Mouse (Mus musculus) embryonic stem cell, embryonic (primary cell): ENCODE data around the gene Poc1a.

Experiments used
- CTCF ChIA-PET, 4 experiments: fragments of 300-600 bp in 2 of 4; fragments of 350-600 bp in 2 of 4; sonication (Branson Sonifier 250); formaldehyde crosslinking; loops; one replicate each; lab custom pipeline; 2022; ENCODE audit warnings: inconsistent platforms in 2 of 4; lab: Charles Lee
- POLR2A ChIA-PET, 4 experiments: fragments of 300-600 bp in 2 of 4; fragments of 350-600 bp in 2 of 4; sonication (Branson Sonifier 250); formaldehyde crosslinking; loops; one replicate each; lab custom pipeline; 2022; ENCODE audit warnings: antibody characterized with exemption in 4 of 4, inconsistent platforms in 1 of 4; lab: Charles Lee

The Poc1a gene

DNA sequence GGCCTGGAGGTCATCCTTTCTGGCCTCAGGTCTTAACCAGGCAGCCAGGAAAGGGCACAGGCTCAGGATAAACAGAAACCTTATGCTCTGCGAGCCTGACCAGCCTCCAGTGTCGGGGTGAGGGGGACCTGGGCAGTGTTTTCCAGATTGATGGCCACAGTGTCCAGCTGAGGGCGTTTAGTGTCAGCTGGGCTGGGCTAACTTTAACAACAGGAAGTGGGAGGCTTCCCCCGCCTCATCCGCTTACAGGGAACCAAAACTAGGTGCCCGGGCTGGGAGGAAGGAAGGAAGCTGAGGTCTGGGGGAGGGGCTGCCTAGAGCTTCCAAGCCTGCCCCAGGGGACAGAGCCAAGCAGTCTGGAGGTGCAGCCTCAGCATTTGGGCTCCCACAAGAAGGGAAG is 90.9 kb downstream of the Poc1a start:
- ChIA-PET CTCF (interaction anchor here in 3 of 4 experiments (0.6 to 1.9 kb wide), 7 partner anchors 12 to 105 kb away, joined by 3 to 5 read pairs (median 4); partner anchors contain the start of gene Parp3 (in 1 of the 3)), POLR2A (interaction anchor here in 3 of 4 experiments (0.5 to 4.3 kb wide), 4 partner anchors 11 to 120 kb away, joined by 3 to 24 read pairs (median 6); partner anchors contain the start of gene Rpl29 (in 1 of the 3))

DNA sequence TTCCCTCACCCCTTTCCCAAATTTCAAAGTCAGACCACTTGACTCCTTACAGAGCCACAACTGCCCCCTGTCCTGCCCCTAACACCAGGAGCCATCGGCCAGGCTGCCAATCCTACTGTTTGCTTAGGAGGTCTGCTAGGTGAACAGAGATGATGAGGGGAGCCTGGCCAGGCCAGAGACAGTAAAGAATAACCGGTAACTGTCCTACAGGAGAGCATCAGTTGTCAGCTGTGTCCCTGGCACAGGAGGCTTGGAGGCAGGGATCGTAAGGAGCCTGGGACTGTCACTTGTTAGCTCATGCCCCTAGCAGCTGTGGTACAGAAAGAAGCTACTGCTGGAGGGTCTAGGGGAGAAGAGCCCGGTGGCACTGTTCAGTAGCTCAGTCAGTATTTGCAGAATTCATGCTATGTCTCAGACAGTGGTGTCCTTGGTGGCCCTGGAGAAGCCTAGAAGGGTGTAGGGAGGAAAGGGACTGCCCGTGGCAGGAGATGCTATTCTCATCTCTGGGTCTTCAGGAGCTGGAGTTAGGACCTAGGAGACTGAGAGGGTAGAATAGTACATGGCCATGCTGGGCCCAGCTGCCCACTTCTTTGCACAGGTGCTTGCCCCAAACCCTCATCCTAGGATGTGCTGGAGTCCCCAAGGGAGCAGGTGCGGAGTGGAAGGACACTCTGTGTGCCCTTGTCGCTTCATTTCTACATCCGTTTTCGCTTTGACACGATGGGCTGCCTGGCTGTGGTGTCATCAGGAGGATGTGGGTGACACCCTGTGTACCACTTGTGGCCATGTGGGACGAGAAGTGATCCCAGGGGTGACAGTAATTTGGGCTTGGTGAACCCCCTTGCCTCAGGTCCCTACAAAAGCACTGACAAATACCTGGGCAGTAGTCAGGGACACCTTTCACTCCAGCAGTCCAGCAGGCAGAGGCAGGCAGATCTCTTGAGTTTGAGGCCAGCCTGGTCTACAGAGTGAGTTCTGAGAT is 91.9 kb downstream of the Poc1a start:
- POLR2A ChIA-PET = interaction anchor here in 3 of 4 experiments (0.5 to 4.3 kb wide), 7 partner anchors 9 to 1848 kb away, joined by 3 to 24 read pairs (median 4); partner anchors contain the start of genes Acy1 (in 1 of the 3) and Rpl29 (in 1 of the 3)
- CTCF ChIA-PET = interaction anchor here in 2 of 4 experiments (1.1 to 1.3 kb wide), 2 partner anchors 11 to 49 kb away, joined by 3 to 4 read pairs; no protein-coding TSS in a partner anchor

DNA sequence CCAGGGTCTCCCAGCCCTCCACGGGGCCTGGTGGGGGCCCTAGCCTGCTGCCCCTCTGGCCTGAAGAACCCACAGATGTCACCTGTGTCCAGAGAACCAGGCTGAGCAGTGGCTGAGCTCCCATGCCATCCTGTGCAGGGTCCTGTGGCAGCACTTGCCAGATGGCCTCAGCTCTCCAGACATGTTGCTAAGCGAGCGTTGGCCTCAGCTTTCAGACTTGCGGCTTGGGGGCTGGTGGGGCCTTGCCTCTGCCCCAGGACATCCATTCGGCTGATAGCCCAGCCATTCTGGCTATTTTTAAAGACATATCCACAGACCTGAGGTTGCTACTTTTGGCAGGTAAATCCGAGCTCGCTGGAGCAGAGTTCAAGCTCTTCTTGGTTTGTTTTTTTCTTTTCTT is 93.1 kb downstream of the Poc1a start:
- CTCF ChIA-PET = interaction anchor here in 1 of 4 experiments (0.6 kb wide), 2 partner anchors 26 to 60 kb away, joined by 3 to 5 read pairs; no protein-coding TSS in a partner anchor
- POLR2A ChIA-PET = interaction anchor here in 2 of 4 experiments (0.6 to 1.2 kb wide), 6 partner anchors 8 to 712 kb away, joined by 3 to 4 read pairs (median 3); partner anchors contain the start of gene Rpl29 (in 1 of the 2)

DNA sequence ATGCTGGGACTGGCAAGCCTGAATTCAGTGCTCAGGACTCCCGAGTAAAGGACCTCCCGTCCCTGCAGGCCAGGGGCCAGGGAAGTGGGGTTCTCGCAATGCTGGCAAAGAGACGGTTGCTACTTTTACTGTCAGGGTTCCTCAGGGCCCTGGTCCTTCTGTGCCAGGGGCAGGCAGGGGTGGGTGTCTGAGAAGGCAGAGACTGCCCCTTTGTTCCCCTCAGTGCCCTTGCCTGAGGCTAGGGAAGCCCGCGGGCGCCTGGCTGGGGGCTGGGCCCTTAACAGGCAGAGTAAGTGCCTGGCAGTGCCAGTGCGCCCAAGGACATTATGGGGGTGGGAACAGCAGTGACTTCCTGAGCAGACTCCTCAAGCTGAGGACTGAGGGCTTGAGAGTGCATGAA is 96.4 kb downstream of the Poc1a start:
- CTCF ChIA-PET = interaction anchor here in 1 of 4 experiments (0.7 kb wide), 1 partner anchor 113 kb away, joined by 3 read pairs; no protein-coding TSS in a partner anchor
- POLR2A ChIA-PET = interaction anchor here in 1 of 4 experiments (1.0 to 2.5 kb wide), 2 partner anchors 8 to 10 kb away, joined by 3 to 8 read pairs; partner anchors contain the start of gene Dusp7

DNA sequence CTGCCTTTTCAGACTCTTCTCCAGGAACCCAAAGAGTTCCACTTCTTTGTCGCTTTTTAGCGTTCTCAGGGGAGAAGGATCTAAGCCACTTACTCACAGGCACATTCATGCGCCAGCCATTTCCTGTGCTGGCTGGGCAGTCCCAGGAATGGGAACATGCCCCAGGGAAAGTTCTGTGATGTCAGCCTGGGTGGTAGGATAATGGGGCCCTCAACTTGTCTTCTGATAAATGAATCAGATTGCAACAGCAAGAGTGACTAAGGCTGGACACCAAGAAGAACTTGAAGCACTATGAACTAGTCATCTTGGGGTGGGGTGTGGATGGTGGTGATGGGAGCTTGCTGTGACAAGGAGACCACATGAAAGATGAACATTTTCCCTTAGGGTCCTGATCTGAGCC is 97.2 kb downstream of the Poc1a start:
- ChIA-PET CTCF (no interaction called here), POLR2A (interaction anchor here in 1 of 4 experiments (0.6 to 2.5 kb wide), 3 partner anchors 9 to 467 kb away, joined by 3 to 8 read pairs (median 3); partner anchors contain the start of gene Dusp7)

DNA sequence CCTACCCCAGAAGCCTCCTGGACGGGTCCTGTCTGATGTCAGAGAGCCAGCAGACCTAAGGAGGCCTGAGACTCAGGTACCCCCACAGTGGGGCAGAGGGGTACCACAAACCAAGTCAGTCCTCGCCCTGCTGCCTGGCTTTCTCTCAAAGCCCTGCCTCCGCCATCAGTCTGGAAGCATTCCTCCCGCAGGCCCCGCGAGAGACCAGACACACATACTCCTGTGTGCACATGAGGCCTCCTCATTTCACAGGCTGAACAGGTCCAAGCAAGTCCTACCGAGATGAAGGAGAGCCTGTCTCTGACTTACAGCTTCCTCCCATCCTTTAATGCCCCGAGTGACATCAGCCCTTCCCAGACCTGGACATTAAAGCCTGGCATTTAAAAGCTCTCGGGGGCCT is 97.9 kb downstream of the Poc1a start:
- ChIA-PET CTCF (no interaction called here), POLR2A (interaction anchor here in 3 of 4 experiments (0.6 to 2.8 kb wide), 4 partner anchors 9 to 466 kb away, joined by 3 to 9 read pairs (median 8); partner anchors contain the start of gene Dusp7 (in 2 of the 3))

DNA sequence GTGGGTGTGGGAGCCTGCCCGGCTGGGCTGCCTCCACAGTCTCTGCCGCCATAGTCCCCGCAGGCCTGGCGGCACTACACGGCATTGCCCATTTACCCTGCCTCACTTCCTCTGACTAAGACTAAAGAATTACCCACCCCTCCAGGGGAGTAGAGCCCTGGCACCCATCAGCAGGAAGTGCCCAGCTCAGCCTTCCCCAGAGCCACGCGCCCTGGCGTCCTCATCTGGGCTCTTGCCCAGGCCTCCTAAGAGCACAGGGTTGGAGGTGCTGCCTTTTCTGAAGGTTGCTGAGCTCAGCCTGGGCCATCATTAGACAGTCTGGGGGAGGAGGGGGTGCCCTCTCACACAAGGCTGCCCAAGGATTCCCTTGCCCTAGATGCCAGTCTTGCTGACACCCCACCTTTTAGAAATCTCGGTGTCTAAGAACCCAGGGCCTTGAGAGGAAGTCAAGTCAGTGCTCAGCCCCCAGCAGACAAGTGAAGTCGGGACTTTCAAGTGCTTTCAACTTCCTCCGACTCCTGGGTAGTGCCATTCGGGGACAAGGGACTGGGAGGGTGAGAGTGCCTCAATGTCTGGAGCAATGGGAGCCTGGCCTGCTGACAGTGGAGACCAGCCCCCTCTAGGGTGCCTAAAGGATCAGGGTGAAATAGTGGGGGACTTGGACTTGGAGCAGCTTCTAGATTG is 105.5 kb downstream of the Poc1a start:
- ChIA-PET POLR2A (interaction anchor here (0.6 to 2.9 kb wide), 20 partner anchors 7 to 162 kb away, joined by 3 to 14 read pairs (median 5); partner anchors contain the start of genes Dusp7 (in 2 of the 4), Parp3 (in 2 of the 4), Acy1 (in 1 of the 4) and Rpl29 (in 1 of the 4)), CTCF (interaction anchor here in 2 of 4 experiments (0.6 to 1.9 kb wide), 6 partner anchors 22 to 90 kb away, joined by 3 to 5 read pairs (median 4); partner anchors contain the start of gene Parp3 (in 1 of the 2))

DNA sequence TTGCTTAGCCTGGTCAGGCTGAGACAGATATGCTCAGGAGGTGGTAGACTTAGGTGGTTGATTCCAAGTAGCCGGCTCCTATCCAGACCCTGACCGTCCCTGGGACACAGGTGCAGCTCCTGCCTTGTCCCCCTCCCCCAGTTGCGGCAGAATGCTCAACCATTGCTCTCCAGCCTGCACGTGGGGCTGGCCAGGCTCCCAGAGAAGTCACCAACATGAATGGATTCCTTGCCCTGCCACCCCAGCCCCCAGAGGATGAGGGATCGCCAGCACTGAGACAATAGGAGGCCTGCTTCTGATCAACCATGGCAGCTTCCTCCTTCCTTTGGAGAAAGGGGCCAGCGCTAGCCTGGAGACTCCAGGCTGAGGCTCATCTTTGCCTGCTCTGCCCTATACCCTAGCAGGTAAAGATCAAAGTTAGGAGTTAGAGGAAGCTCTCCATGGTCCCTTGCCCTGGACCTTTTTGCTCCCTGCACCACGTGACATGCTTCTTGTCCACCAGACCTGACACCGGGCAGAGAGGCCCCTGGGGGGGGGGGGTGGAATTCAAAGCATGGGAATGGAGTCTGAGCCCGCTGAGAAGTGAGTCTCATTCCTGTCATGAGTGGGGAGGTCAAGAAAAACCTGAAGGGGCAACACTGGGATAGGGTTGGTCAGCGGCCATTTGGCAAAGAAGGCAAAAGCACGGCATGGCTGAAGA is 112.1 kb downstream of the Poc1a start:
- POLR2A ChIA-PET = interaction anchor here in 2 of 4 experiments (0.7 to 2.8 kb wide), 7 partner anchors 7 to 111 kb away, joined by 3 to 11 read pairs (median 4); no protein-coding TSS in a partner anchor
- CTCF ChIA-PET = interaction anchor here in 2 of 4 experiments (0.8 to 1.7 kb wide), 2 partner anchors 29 to 44 kb away, joined by 3 to 4 read pairs; no protein-coding TSS in a partner anchor

DNA sequence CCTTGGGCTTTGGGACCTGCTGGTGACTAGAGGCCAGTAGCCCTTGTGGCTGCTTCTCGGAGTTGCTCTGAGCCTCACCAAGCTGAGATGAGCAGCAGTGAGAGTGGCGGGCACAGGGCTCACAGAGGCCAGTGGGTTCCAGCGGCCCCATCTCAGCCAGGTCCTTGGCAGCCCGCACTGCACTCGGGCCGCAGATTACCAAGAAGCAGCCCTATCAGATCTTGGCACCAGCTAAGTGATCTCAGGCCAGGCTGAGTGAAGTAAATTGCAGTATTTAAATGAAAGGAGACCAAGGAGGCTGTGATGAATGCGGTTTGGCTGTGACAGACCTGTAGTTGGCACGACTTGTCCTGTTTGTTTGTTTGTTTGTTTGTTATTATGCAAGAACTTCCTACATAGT is 112.7 kb downstream of the Poc1a start:
- ChIA-PET CTCF (interaction anchor here in 3 of 4 experiments (0.5 to 1.7 kb wide), 4 partner anchors 8 to 84 kb away, joined by 3 to 4 read pairs (median 4); no protein-coding TSS in a partner anchor), POLR2A (interaction anchor here in 2 of 4 experiments (0.6 to 2.8 kb wide), 6 partner anchors 8 to 36 kb away, joined by 3 to 11 read pairs (median 4); partner anchors contain the start of gene Rpl29 (in 1 of the 2))

DNA sequence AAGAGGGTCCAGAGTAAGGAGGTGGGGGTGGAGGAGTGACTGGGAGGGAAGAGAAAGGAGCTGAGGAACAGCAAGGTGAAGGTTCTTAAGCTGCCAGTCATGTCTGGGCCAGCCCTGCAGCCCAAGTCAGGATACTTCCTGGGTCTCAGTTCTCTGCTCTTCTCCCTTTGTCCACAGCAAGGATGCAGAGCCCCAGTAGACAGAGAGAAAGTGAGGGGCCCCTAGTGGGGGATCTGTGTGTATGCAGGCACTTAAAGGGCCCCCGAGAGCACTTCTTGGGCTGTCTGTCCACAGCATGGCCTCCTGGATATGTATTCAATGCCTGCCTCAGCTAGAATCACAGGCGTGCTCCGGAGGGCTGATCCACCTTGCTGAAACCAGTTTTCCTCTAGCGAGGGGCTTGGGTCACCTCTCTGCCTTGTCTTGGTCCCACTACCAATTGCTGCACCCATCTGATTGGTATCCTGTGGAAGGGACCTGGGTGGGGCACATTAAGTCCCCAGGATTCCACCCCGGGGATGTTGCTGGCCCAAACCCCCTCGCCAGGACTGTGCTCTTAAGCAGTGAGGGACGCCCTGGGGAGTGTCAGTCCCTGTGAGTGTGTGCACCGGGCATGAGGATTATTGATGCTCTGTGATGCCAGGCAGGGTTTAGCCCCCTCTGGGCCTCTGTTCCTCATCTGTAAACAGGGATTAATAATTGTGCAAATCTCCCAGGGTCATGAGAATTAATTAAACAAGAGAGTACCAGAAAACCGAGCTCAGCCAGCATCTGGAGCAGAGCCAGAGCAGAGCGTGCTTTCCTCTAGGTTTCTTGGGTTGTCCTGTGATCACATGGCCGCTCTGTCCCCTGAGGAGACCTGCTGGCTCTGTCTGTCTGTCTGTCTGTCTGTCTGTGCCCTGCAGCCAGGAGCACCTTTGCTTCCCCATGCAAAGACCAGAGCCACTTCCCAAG is 114.1 kb downstream of the Poc1a start:
- CTCF ChIA-PET = interaction anchor here in 2 of 4 experiments (0.7 to 1.7 kb wide), 5 partner anchors 27 to 1209 kb away, joined by 3 to 4 read pairs (median 4); no protein-coding TSS in a partner anchor
- POLR2A ChIA-PET = interaction anchor here in 3 of 4 experiments (0.6 to 1.7 kb wide), 7 partner anchors 9 to 73 kb away, joined by 3 to 7 read pairs (median 3); partner anchors contain the start of gene Rpl29 (in 1 of the 3)

DNA sequence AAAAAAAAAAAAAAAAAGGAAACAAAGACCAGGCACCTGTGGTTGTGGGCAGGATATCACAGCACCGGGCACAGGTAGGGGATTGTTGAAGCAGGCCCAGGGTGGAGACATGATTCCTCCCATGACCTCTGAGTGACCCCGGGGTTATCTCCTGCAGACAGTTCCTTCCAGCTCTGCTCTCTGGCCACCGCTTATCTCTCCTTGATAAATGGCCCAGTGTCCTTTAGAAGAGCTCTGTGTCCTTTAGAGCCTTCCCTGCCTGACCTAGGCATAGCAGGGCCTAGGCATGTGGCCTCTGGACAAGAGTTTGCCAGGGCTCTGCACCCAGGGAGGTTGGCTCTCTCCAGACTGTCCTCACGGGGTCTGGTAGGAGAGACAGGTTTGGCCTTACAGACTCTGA is 116.9 kb downstream of the Poc1a start:
- POLR2A ChIA-PET = interaction anchor here in 3 of 4 experiments (0.6 to 1.3 kb wide), 6 partner anchors 16 to 104 kb away, joined by 3 to 5 read pairs (median 4); partner anchors contain the start of gene Parp3 (in 1 of the 3)

DNA sequence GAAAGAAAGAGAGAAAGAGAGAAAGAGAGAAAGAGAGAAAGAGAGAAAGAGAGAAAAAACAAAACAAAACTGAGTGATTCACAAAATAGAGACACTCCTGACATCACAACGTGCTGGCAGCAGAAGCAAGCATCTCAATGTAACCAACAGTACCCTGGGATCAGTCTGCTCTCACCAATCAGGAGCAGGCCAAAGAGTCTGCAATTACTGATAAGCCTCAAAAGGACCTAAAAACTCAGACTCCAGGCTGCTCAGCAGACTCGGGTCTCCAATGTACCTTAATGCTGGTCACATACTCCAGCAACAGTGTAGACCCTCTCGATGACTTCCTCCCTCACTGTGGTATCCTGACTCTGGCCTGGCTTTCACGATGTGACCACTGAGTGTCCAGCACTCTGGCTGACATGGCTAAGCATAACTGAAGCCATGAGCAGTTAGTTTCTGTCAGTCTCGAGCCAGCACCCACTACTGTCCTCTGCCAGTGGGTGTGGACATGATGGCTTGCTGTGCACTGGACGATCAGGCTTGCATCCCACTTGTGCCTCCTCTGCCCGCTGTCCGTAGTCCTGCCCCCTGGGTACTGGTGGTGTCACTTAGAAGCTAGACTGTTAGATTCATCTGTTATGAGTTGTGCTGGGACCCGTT is 117.9 kb downstream of the Poc1a start:
- ChIA-PET CTCF (no interaction called here), POLR2A (no interaction called here)

More for the DNA sequence above, 116.9 kb downstream of the Poc1a start:
- CTCF ChIA-PET = interaction anchor here in 3 of 4 experiments (0.6 to 0.7 kb wide), 3 partner anchors 14 to 186 kb away, joined by 3 to 8 read pairs (median 3); no protein-coding TSS in a partner anchor

DNA sequence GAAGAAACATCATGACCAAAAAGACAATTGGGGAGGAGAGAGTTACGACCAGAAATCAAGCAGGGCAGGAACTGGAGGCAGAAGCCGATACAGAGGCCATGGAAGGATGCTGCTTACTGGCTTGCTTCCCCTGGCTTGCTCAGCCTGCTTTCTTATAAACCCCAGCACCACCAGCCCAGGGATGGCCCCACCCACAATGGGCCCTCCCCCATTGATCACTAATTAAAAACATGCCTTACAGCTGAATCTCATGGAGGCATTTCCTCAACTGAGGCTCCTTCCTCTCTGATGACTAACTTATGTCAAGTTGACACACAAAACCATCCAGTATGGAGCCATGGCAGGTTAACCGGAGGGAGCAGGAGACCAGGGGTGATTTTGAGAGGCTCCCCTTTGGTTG is 118.9 kb downstream of the Poc1a start:
- CTCF ChIA-PET = no interaction called here
- POLR2A ChIA-PET = interaction anchor here in 1 of 4 experiments (0.6 kb wide), 1 partner anchor 19 kb away, joined by 3 read pairs; no protein-coding TSS in a partner anchor
